Mouse (Mus musculus) heart, adult 2 months (tissue): ENCODE measurements around the gene Epb41l4b. TPM values are rescaled to one million over a fixed set of nuclear protein-coding genes. Genes with fewer than 3 reads are reported as not detected.

Source experiments
- DNase-seq, 2 experiments: peaks; one replicate each; pipeline ENCODE4 v3.0.0; 2021
- H3K27ac ChIP-seq: fragments of 200-600 bp; 2 replicates; pipeline ENCODE4 v1.8.1; 2022
- H3K27me3 ChIP-seq: fragments of 200-500 bp; 2 replicates; pipeline ENCODE4 v1.6.1; 2012; ENCODE audit warnings: mild to moderate bottlenecking, low read length, inconsistent platforms, mixed read lengths; ENCODE audit not compliant: control insufficient read depth, insufficient read depth
- H3K36me3 ChIP-seq: fragments of 200-500 bp; 2 replicates; pipeline ENCODE4 v1.6.1; 2012; ENCODE audit warnings: low read length, inconsistent platforms; ENCODE audit not compliant: control insufficient read depth, insufficient read depth
- H3K4me1 ChIP-seq: fragments of 200-500 bp; 2 replicates; pipeline ENCODE4 v1.6.1; 2011; ENCODE audit warnings: low read length; ENCODE audit not compliant: control insufficient read depth, insufficient read depth
- H3K4me3 ChIP-seq: fragments of 200-600 bp; 2 replicates; pipeline ENCODE4 v1.8.1; 2022
- H3K79me2 ChIP-seq: fragments of 200-500 bp; replicated peaks from 2 replicates; pipeline ENCODE4 v1.6.1; 2012; ENCODE audit warnings: mild to moderate bottlenecking, inconsistent platforms, low read length, moderate library complexity, mixed read lengths; ENCODE audit not compliant: control insufficient read depth, insufficient read depth
- H3K9ac ChIP-seq: fragments of 200-500 bp; 2 replicates; pipeline ENCODE4 v1.6.1; 2012; ENCODE audit warnings: low read depth, mild to moderate bottlenecking, control low read depth, inconsistent platforms, low read length, mixed read lengths
- CTCF ChIP-seq: fragments of 200-600 bp; IDR thresholded peaks from 2 replicates; pipeline ENCODE4 v1.8.1; 2022; ENCODE audit warnings: antibody characterized with exemption, mild to moderate bottlenecking, moderate library complexity
- EP300 ChIP-seq: fragments of 200-500 bp; IDR thresholded peaks from 2 replicates; pipeline ENCODE4 v1.6.1; 2011; ENCODE audit warnings: low read depth, low read length, control low read depth; ENCODE audit not compliant: insufficient read depth
- POLR2A ChIP-seq: fragments of 200-500 bp; IDR thresholded peaks from 2 replicates; pipeline ENCODE4 v1.6.1; 2011; ENCODE audit warnings: mild to moderate bottlenecking, low read depth, low read length, control low read depth; ENCODE audit not compliant: insufficient read depth
- WGBS: fragments of 180-500 bp; shearing (Covaris S2); methylation state at CpG from one replicate; pipeline ENCODE4 v1.1.7; 2018; 5-methylcytosine and 5-hydroxymethylcytosine counted together
- intact Hi-C: fragments of 180-260 bp; cut with DNase I; formaldehyde crosslinking; loops from one replicate; pipeline ENCODE4 v1.15.1; 2025
- polyA plus RNA-seq: library from polyadenylated mRNA; depleted of rRNA; stranded (reverse); fragments of >200 nt; gene quantifications from 2 replicates; pipeline ENCODE4 v1.2.3, GENCODE M21; 2012
- total RNA-seq, 2 experiments: library from RNA; stranded (reverse); gene quantifications; 2 replicates each; pipeline ENCODE4 v1.2.3; 2021

The Epb41l4b gene
- total and polyA plus RNA-seq, 3 experiments, result 1.9 to 3.0 (median 2.6) TPM

DNA sequence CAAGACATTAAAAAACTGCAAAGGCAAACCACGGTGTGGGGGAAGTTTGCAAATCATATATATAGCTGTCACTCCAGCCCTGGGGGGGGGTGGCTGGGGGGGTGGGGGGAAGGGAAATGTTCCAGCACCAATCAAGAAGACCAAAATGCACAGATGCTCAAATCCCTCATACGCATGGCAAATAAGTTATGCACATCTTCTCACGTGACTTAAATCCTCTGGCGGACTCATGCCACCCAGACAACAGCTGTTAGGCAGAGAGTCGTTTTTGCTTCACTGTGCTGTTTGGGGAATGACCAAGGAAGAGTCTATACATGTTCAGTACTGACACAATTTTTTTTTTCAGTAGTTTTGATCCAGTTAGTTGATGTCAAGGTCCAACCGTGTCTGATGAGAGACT is 37.9 kb downstream of the Epb41l4b start:
- intact Hi-C loops, result no loop called here
- H3K27ac ChIP-seq, result no peak overlapping the region
- no peak overlapping the region for H3K4me3 ChIP-seq
- no peaks in the 10 kb centered on the region for H3K79me2 ChIP-seq
- H3K36me3 ChIP-seq, result no peaks in the 10 kb centered on the region
- TF ChIP-seq CTCF (no peak), EP300 (no peak), POLR2A (no peak)
- no peak for DNase-seq
- no peak overlapping the region for H3K9ac ChIP-seq
- WGBS, result 76% methylated on average over 6 of the region's 6 CpGs
- no peaks in the 10 kb centered on the region for H3K4me1 ChIP-seq
- H3K27me3 ChIP-seq, result no peaks in the 10 kb centered on the region

GRCm38 (mm10) chr4:57103830-57104229 is 39.4 kb downstream of the Epb41l4b start:
- Histone ChIP-seq H3K4me1 (no peaks in the 10 kb centered on the region), H3K79me2 (no peaks in the 10 kb centered on the region), H3K27ac (no peak overlapping the region), H3K9ac (no peak overlapping the region), H3K27me3 (no peaks in the 10 kb centered on the region), H3K36me3 (no peaks in the 10 kb centered on the region), H3K4me3 (no peak overlapping the region)
- WGBS, result 41% methylated on average over 4 of the region's 5 CpGs
- no peak for TF ChIP-seq POLR2A
- intact Hi-C loops, result no loop called here
- no peak for DNase-seq

- no peak for TF ChIP-seq CTCF
- no peak for TF ChIP-seq EP300
- TF ChIP-seq POLR2A, result no peak
- no peak overlapping the region for H3K4me3 ChIP-seq
- H3K27ac ChIP-seq, result no peak overlapping the region
- H3K9ac ChIP-seq, result no peak overlapping the region
- no peak for DNase-seq
- H3K27me3 ChIP-seq, result no peaks in the 10 kb centered on the region
- H3K4me1 ChIP-seq, result no peaks in the 10 kb centered on the region
- 66% methylated on average over 4 of the region's 4 CpGs for WGBS
- H3K36me3 ChIP-seq, result no peaks in the 10 kb centered on the region
- intact Hi-C loops, result no loop called here
- no peaks in the 10 kb centered on the region for H3K79me2 ChIP-seq
These were observed 42.1 kb downstream of the Epb41l4b start for GRCm38 (mm10) chr4:57101095-57101494.

DNA sequence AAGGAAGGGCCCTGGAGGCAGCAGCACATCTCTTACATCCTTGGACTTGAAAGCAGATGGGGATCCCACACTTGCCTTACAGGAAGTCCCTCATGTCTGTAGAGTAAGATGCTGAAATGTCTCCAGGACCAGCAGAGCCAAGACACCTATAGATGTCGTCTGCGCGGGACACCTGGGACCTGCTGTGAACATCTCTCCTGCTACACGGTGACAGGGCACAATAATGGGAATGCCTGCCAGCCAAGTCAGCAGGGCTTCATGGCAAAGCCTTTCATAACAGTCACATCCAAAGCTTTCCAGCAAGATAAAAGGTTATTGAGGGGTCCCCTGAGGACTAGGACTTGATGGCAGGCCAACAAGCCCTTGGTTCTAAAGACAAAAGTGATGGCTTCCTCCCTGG is 45.8 kb downstream of the Epb41l4b start:
- Histone ChIP-seq H3K36me3 (no peaks in the 10 kb centered on the region), H3K4me1 (no peaks in the 10 kb centered on the region), H3K27ac (no peak overlapping the region), H3K4me3 (no peak overlapping the region), H3K9ac (no peak overlapping the region), H3K27me3 (no peaks in the 10 kb centered on the region), H3K79me2 (no peaks in the 10 kb centered on the region)
- DNase-seq, result no peak
- TF ChIP-seq CTCF, result no peak
- TF ChIP-seq POLR2A, result no peak
- TF ChIP-seq EP300, result no peak
- intact Hi-C loops, result no loop called here
- WGBS, result 90% methylated on average over 4 of the region's 4 CpGs

- no peak overlapping the region for H3K27ac ChIP-seq
- intact Hi-C loops, result no loop called here
- no peaks in the 10 kb centered on the region for H3K27me3 ChIP-seq
- H3K4me3 ChIP-seq, result no peak overlapping the region
- DNase-seq, result no peak
- no peak for TF ChIP-seq CTCF
- TF ChIP-seq POLR2A, result no peak
- TF ChIP-seq EP300, result no peak
- H3K9ac ChIP-seq, result no peak overlapping the region
- H3K4me1 ChIP-seq, result no peaks in the 10 kb centered on the region
- no peaks in the 10 kb centered on the region for H3K79me2 ChIP-seq
- no peaks in the 10 kb centered on the region for H3K36me3 ChIP-seq
These were observed 47.7 kb downstream of the Epb41l4b start for GRCm38 (mm10) chr4:57095569-57095968.

- Histone ChIP-seq H3K27ac (no peak overlapping the region), H3K79me2 (no peaks in the 10 kb centered on the region), H3K36me3 (no peaks in the 10 kb centered on the region), H3K4me3 (no peak overlapping the region), H3K4me1 (no peaks in the 10 kb centered on the region), H3K9ac (no peak overlapping the region), H3K27me3 (no peaks in the 10 kb centered on the region)
- DNase-seq, result peak in 1 of 2 experiments; percentile 13
- no peak for TF ChIP-seq CTCF
- TF ChIP-seq POLR2A, result no peak
- TF ChIP-seq EP300, result no peak
- intact Hi-C loops, result no loop called here
- 70% methylated on average over 12 of the region's 12 CpGs for WGBS
These were observed 51.9 kb downstream of the Epb41l4b start for GRCm38 (mm10) chr4:57091363-57091762.

- Histone ChIP-seq H3K27ac (no peak overlapping the region), H3K4me3 (no peak overlapping the region), H3K4me1 (no peaks in the 10 kb centered on the region), H3K27me3 (no peaks in the 10 kb centered on the region), H3K36me3 (no peaks in the 10 kb centered on the region), H3K79me2 (no peaks in the 10 kb centered on the region), H3K9ac (no peak overlapping the region)
- intact Hi-C loops, result no loop called here
- WGBS, result 54% methylated on average over 4 of the region's 4 CpGs
- no peak for TF ChIP-seq POLR2A
- no peak for TF ChIP-seq CTCF
- TF ChIP-seq EP300, result no peak
- no peak for DNase-seq
These were observed 54.9 kb downstream of the Epb41l4b start for GRCm38 (mm10) chr4:57088301-57088700.
